Mouse (Mus musculus): ENCODE data around the gene Calcr. TPM values are rescaled to one million over a fixed set of nuclear protein-coding genes. Genes with fewer than 3 reads are reported as not detected.
"Not testable (repeated sequence)": the region's sequence is repeated elsewhere in the genome, so short reads cannot be mapped to it uniquely, and the experiment has no call there.

The Calcr gene
- polyA plus RNA-seq, 1 experiment from 2014 or later = 7.3 TPM

GRCm38 (mm10) chr6:3688087-3688642 is 76.3 kb downstream of the Calcr start:
- Histone ChIP-seq H3K36me3 (replicated peaks; ENCODE audit: control insufficient read depth, insufficient read depth) (no peaks in the 10 kb centered on the region), H3K9ac (no peak overlapping the region), H3K4me2 (replicated peaks) (no peak overlapping the region), H3K4me1 (replicated peaks; ENCODE audit: control insufficient read depth, insufficient read depth, low read length) (no peaks in the 10 kb centered on the region), H3K27ac (no peak overlapping the region), H3K9me3 (ENCODE audit: control insufficient read depth, low read length) (no peaks in the 10 kb centered on the region), H3K4me3 (replicated peaks; ENCODE audit: low read length) (no peak overlapping the region), H3K27me3 (ENCODE audit: control insufficient read depth, insufficient read depth, low read length) (no peaks in the 10 kb centered on the region)
- WGBS = 72% methylated on average over 7 of the region's 7 CpGs
- ATAC-seq (ENCODE audit: low FRiP score) (no peak; the same call in 1 of the 2 replicates), DNase-seq (ENCODE audit: low spot score) (no peak)

- H3K36me3 ChIP-seq (replicated peaks; ENCODE audit: control insufficient read depth, insufficient read depth); H3K4me3 ChIP-seq (replicated peaks; ENCODE audit: low read length); H3K9ac ChIP-seq; H3K27me3 ChIP-seq (ENCODE audit: control insufficient read depth, insufficient read depth, low read length); H3K4me2 ChIP-seq (replicated peaks); DNase-seq (ENCODE audit: low spot score); H3K27ac ChIP-seq; H3K4me1 ChIP-seq (replicated peaks; ENCODE audit: control insufficient read depth, insufficient read depth, low read length); ATAC-seq (ENCODE audit: low FRiP score); H3K9me3 ChIP-seq (ENCODE audit: control insufficient read depth, low read length): not testable (repeated sequence)
- 20% methylated on average over 2 of the region's 2 CpGs for WGBS
Measured at GRCm38 (mm10) chr6:3678286-3678685, 86.2 kb downstream of the Calcr start.

- ATAC-seq (ENCODE audit: low FRiP score) (no peak), DNase-seq (ENCODE audit: low spot score) (no peak)
- H3K4me2 ChIP-seq (replicated peaks) = no peak overlapping the region
- no peak overlapping the region for H3K9ac ChIP-seq
- WGBS = 35% methylated on average over 2 of the region's 2 CpGs
- no peaks in the 10 kb centered on the region for H3K27me3 ChIP-seq (ENCODE audit: control insufficient read depth, insufficient read depth, low read length)
- no peaks in the 10 kb centered on the region for H3K9me3 ChIP-seq (ENCODE audit: control insufficient read depth, low read length)
- H3K4me3 ChIP-seq (replicated peaks; ENCODE audit: low read length) = no peak overlapping the region
- H3K36me3 ChIP-seq (replicated peaks; ENCODE audit: control insufficient read depth, insufficient read depth) = no peaks in the 10 kb centered on the region
- no peaks in the 10 kb centered on the region for H3K4me1 ChIP-seq (replicated peaks; ENCODE audit: control insufficient read depth, insufficient read depth, low read length)
- no peak overlapping the region for H3K27ac ChIP-seq
Measured at GRCm38 (mm10) chr6:3677806-3678205, 86.7 kb downstream of the Calcr start.

DNA sequence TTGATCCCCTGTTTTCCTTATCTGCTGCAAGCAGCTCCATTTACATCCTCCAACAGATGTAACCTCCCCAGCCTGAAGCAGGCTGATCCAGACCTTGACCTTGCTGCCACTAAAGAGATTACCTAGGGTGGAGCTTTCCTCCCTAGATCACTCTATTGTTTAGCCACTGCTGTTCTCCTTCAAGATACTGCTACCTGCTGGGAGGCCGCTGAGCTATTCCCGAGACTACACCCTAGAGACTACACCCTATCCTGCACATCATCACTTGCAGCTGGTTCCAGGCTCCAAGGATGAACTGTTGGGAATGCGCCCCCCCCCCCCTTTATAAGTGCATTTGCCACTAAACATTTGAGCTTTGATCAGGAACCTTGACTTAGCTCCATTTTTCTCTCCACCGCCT is 92.6 kb downstream of the Calcr start:
- H3K9ac ChIP-seq; DNase-seq (ENCODE audit: low spot score); H3K4me2 ChIP-seq (replicated peaks); H3K4me3 ChIP-seq (replicated peaks; ENCODE audit: low read length); H3K36me3 ChIP-seq (replicated peaks; ENCODE audit: control insufficient read depth, insufficient read depth); H3K4me1 ChIP-seq (replicated peaks; ENCODE audit: control insufficient read depth, insufficient read depth, low read length); H3K9me3 ChIP-seq (ENCODE audit: control insufficient read depth, low read length); ATAC-seq (ENCODE audit: low FRiP score); H3K27me3 ChIP-seq (ENCODE audit: control insufficient read depth, insufficient read depth, low read length); H3K27ac ChIP-seq: not testable (repeated sequence)
- 85% methylated on average over 4 of the region's 4 CpGs for WGBS

- Histone ChIP-seq H3K4me2 (replicated peaks) (no peak overlapping the region), H3K9me3 (ENCODE audit: control insufficient read depth, low read length) (no peaks in the 10 kb centered on the region), H3K27me3 (ENCODE audit: control insufficient read depth, insufficient read depth, low read length) (no peaks in the 10 kb centered on the region), H3K27ac (no peak overlapping the region), H3K9ac (no peak overlapping the region), H3K4me3 (replicated peaks; ENCODE audit: low read length) (no peak overlapping the region), H3K4me1 (replicated peaks; ENCODE audit: control insufficient read depth, insufficient read depth, low read length) (no peaks in the 10 kb centered on the region), H3K36me3 (replicated peaks; ENCODE audit: control insufficient read depth, insufficient read depth) (no peaks in the 10 kb centered on the region)
- ATAC-seq (ENCODE audit: low FRiP score) (no peak), DNase-seq (ENCODE audit: low spot score) (no peak)
- WGBS = 76% methylated on average over 10 of the region's 10 CpGs
Measured at GRCm38 (mm10) chr6:3664147-3664716, 100.3 kb downstream of the Calcr start.

DNA sequence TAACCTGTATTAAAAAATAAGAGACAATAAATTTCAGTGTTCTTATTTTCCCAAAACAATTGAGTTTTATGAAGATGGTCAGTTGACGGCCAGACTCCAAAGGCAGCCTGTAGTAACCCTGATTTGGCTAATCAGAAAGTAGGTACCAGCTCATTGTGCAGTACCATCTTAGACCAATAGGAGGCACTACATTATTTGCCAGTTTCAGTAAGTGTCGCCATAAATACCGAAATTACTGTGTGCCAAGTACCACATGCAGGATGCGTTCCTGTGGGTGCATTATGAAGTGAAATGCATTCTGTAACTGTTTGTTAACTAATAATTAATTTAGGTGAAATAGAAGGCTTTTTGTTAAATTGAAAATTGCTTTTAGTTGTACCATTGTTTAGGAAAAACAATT is 106.1 kb downstream of the Calcr start:
- H3K9ac ChIP-seq = no peak overlapping the region
- no peaks in the 10 kb centered on the region for H3K9me3 ChIP-seq (ENCODE audit: control insufficient read depth, low read length)
- no peaks in the 10 kb centered on the region for H3K27me3 ChIP-seq (ENCODE audit: control insufficient read depth, insufficient read depth, low read length)
- no peaks in the 10 kb centered on the region for H3K36me3 ChIP-seq (replicated peaks; ENCODE audit: control insufficient read depth, insufficient read depth)
- no peak overlapping the region for H3K4me2 ChIP-seq (replicated peaks)
- no peaks in the 10 kb centered on the region for H3K4me1 ChIP-seq (replicated peaks; ENCODE audit: control insufficient read depth, insufficient read depth, low read length)
- ATAC-seq (ENCODE audit: low FRiP score) = no peak
- H3K4me3 ChIP-seq (replicated peaks; ENCODE audit: low read length) = no peak overlapping the region
- DNase-seq (ENCODE audit: low spot score) = no peak
- no peak overlapping the region for H3K27ac ChIP-seq
- WGBS = 91% methylated on average over 4 of the region's 4 CpGs

MicroRNAs encoded within 50 kb of the gene (microRNA counts, 519-probe panel; counts per million panel counts)
- microRNA mmu-miR-489 (not detected), microRNA mmu-miR-653 (not detected)

Small RNA genes within 50 kb of the gene (microRNA-seq; reads per million reads assigned to microRNA genes)
- gene Mir489 (1.6 reads per million, percentile 2 among the genes with 10 or more reads in this experiment), gene Mir653 (6.5 reads per million, percentile 25 among the genes with 10 or more reads in this experiment)

Other genes starting within 250 kb of the Calcr start
- 0.62 and 0.69 TPM in 2 replicates for gene Tfpi2, start 224.2 kb upstream of the Calcr start, polyA plus RNA-seq (2014; fragmentation: Nextera tagmentation; extraction: Ambion mirVana)
- gene Gngt1, start 229.1 kb upstream of the Calcr start, polyA plus RNA-seq (2014; fragmentation: Nextera tagmentation; extraction: Ambion mirVana) = not detected in 2 replicates
- gene Gng11, start 239.2 kb upstream of the Calcr start, polyA plus RNA-seq (2014; fragmentation: Nextera tagmentation; extraction: Ambion mirVana) = 25.9 and 34.0 TPM in 2 replicates

Data from hindbrain, embryonic 14.5 days (tissue).